Mouse (Mus musculus): ENCODE data around the gene Lck.
A peak's percentile ranks its signal among the peaks of the same experiment; 100 is the strongest.

Gene Lck

DNA sequence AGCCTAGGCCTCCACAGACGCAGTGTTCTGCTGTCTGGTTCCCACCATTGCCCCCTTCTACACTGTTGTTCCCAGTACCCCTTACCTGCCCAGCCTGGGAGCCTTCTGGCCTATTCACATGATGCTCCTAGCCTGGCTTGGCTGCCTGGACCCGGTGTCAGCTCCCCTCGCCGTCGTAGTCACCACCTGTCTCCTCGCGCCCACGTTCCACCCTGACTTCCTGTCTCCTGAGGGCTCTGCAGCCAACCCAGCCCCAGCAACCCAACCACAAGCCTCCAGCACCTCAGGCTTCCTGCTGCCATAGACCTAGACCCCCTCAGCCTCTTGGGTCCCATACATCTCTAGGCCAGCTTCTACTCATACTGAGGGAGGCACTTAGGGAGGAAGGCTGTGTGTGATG lies at the start of gene Lck:
Lck (minus strand) TSS at position 212 of the 400 bp plus-strand sequence.
- DNase-seq (ENCODE audit: low read depth, low spot score), result no peak

GRCm38 (mm10) chr4:129622803-129623535 lies 49.5 kb upstream of the Lck start:
- no peak for DNase-seq (ENCODE audit: low read depth, low spot score)

DNA sequence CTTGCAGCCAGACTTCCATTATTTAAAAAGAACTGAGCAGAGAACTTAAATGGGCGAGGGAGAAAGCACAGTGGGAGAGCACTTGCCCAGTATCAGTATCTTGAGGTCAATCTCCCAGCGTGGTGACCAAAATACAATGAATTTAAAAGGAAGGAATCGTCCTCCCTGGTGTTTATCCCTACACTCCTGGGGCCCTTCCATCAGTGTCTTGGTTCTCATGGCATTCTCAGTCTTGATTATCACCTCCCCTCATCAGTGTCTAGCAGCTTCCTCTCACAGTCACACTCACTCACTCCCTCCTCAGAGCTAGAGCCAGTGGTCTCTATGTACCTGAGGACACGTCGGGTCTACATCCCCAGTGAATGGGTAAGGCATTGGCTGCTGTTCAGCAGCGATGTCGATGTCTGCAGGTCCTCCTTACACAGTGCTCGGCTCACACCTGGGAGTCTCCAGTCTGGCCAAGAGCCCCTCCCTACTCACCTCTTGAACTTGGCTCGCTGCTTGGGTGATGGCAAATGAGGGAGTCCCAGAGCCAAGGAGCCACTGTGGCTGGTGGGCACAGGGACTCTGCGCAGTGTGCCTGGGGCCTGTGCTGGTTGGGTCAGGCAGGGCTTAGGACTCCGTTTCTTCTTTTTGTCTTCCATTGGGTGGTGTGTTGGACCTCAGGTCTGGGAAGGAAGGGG lies 48.8 kb upstream of the Lck start:
- no peak for DNase-seq (ENCODE audit: low read depth, low spot score)

DNA sequence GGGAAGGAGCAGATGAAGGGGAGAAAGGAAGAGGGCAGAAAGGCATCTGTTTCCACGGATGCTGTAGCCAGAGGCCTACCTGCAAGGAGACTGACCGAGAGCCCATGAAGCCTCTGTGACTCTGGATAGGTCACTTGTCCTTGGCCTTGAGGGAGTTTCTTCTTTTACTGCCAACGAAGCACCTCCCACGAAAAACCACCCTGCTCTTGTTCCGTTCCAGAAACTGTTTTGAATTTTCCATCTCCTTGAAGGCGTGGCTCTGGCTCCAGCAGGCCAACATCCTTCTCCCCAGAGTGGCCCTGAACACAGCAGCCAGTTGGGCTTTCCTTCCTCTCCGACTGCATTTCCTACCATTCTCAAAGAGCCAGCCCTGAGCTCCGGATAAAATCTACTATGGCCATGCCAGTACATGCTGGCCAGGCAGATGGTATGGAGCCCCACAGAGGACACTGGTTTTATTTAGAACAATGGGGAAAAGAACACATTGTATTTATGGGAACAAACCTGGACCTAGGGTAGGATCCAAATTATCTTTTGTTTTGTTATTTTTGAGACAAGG lies 47.9 kb upstream of the Lck start:
- DNase-seq (ENCODE audit: low read depth, low spot score), result no peak

GRCm38 (mm10) chr4:129620419-129621282 lies 47.2 kb upstream of the Lck start:
- no peak for DNase-seq (ENCODE audit: low read depth, low spot score)

GRCm38 (mm10) chr4:129618786-129619691 lies 45.6 kb upstream of the Lck start, which contains the start of gene Iqcc:
Iqcc (minus strand) TSS chr4:129619099.
- DNase-seq (ENCODE audit: low read depth, low spot score), result peak; percentile 80

GRCm38 (mm10) chr4:129618031-129618430 lies 44.6 kb upstream of the Lck start:
- DNase-seq (ENCODE audit: low read depth, low spot score), result no peak

DNA sequence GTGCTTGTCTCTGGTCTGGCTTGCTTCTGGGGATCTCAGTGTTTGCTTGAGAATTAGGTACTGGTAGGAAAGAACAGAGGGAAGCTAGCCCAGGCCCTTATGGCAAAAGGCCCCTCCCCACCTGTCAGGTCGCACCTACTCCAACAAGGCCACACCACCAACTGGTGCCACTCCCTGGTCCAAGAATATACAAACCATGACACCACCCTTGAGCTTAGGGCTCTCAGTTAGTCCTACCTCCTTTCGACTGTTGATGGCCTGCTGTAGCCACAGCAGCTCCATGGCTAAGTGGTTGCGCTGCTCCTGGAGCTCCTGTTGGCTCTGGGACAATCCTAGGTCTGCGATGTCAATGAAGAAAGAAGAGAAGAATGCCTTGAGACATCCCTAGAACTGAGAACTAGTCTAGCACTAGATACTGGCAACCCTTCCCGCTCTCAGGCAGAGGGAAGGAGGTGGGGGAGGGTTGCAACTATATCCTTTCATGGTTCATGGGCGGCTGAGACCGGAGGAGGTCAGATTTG lies 43.7 kb upstream of the Lck start:
- no peak for DNase-seq (ENCODE audit: low read depth, low spot score)

- DNase-seq (ENCODE audit: low read depth, low spot score), result no peak
These were observed 43.2 kb upstream of the Lck start for GRCm38 (mm10) chr4:129616631-129617030.

DNA sequence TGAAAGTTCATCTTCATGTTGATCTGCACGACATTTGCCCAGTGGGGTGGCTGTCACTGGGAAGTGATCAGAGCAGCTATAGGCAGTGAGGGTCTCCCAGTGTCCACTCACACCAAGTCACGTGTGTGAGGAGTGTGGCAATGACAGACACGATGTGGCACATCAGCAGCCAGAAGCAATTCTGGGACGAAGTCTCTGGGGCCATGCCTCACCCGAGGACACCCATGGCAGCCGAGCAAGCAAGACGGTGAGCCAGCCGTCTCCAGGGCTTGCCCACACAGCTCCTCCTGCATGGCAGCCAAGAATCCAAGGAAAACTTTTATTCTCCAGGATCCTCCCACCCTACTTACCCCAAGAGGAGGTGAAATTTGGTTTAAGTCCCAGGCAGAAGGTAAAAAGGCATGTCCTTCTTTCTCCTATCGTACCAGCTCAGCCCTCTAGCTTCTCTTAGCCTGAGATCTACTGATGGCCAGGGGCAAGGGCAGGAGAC lies 42.4 kb upstream of the Lck start:
- DNase-seq (ENCODE audit: low read depth, low spot score), result no peak

DNA sequence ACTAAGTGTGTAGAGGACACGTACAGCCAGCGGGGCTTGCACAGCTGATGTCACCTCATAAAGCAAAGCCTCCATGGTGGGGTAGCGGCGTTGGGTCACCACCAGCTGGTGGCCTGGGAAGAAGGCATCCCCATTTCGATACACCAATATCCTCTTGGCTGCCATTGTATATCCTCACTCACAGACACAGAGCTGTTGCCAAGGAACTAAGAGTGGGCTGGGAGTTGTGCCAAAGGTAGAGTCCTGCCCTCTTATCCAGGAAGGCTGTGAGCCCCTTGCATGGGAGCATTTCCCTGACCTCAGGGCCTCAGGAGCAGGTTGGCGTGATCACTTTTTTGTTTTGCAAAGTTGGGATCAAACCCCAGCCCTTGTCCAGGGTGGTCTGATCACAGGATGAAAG lies 40.7 kb upstream of the Lck start, which contains the start of gene Dcdc2b:
Dcdc2b (minus strand) TSS at position 165 of the 400 bp plus-strand sequence.
- no peak for DNase-seq (ENCODE audit: low read depth, low spot score)

- no peak for DNase-seq (ENCODE audit: low read depth, low spot score)
These were observed 37.0 kb upstream of the Lck start for GRCm38 (mm10) chr4:129610472-129610871.

- DNase-seq (ENCODE audit: low read depth, low spot score), result no peak
These were observed 36.6 kb upstream of the Lck start for GRCm38 (mm10) chr4:129610026-129610425.

DNA sequence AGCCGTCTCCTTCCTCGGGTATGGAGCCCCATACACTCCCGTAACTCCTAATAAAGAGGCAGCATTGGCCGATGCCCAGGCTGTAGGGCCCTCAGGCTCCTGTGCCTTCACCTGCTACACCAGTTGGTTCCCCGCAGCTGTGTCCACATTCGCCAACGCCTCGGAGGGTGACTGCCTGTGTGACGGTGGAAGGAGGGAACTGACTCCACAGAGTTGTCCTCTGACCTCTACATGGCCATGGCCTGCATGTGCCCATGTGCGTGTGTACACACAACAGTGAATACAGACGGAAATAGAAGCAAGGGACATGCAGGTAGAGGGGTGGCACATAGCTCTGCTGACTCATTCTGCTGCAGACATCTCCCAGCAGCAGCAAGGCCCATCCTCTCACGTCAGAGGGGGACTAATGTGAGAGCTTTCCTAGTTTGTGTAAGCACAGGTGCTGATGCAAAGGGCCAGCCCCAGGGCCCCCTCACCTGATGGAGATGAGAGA lies 35.7 kb upstream of the Lck start:
- DNase-seq (ENCODE audit: low read depth, low spot score), result no peak

DNA sequence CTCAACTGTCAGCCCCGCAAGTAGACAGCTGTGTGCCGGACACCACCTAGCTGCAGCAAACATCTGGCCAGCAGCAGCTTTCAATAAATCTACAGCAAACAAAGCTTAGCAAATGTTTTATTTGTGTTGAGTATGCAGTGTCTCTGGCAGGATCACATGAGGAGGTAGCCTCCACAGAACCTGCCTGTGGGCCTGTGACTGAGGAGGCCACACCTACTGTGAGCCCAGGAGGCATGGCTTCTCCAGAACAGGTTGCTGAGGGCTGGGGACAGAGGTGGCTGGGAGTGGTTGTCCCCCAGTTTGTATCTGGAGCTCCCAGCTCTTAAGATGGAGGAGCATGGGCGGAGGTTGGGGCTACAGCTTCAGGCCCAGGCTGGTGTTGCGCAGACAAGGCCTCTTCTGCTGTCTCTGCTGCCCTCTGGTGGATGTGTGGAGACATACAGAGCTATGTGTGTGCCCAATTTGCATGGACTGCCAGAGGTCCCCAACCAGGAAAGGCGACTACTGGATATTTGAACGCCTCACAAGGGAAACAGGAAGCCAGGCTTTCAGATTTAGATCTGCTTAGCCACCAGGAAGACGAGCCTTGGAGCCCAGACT lies 35.1 kb upstream of the Lck start:
- peak; percentile 65 for DNase-seq (ENCODE audit: low read depth, low spot score)

DNA sequence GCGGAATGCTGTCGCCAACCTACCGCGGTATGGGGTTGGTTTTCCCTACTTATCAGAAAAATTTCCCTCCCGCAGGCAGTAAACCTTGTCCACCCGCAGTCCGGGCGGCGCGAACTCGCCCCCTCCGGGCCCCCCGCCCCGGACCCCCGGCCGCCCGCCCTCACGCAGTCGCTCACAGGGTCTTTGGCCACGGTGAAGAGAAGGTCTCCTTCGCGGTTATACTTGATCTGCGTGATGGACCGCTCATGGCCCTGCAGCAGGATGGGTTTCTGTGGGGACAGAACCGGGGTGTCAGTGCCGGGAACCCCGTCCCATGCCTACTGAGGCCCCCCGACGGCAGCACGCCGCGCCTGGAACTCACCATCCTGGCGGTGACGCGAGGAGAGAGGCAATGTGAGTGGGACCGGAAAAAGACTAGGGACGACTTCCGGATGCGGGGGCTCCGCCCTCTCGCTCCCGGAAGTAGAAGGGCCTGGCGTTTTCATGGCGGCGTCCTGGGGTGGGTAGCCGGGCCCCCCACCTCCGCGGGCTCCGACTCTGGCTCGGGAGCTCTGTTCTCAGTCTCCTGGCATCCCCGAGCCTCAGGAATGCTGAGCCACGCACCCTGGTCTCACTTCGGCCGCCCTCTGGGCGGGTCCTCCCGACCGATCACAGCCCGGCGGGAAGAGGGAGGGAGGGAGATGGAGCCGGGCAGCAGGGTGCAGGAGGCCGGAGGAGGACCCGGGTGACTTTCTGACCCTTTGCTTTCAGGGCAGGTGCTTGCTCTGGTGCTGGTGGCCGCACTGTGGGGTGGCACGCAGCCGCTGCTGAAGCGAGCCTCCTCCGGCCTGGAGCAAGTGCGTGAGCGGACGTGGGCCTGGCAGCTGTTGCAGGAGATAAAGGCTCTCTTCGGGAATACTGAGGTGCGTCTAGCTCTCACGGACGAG lies 27.1 kb upstream of the Lck start, which contains the start of the genes Eif3i and Tmem234:
Eif3i (minus strand) TSS at position 416 of the 926 bp plus-strand sequence.
Tmem234 (plus strand) TSS at position 436 of the 926 bp plus-strand sequence.
- peak; percentile 67 for DNase-seq (ENCODE audit: low read depth, low spot score)

DNA sequence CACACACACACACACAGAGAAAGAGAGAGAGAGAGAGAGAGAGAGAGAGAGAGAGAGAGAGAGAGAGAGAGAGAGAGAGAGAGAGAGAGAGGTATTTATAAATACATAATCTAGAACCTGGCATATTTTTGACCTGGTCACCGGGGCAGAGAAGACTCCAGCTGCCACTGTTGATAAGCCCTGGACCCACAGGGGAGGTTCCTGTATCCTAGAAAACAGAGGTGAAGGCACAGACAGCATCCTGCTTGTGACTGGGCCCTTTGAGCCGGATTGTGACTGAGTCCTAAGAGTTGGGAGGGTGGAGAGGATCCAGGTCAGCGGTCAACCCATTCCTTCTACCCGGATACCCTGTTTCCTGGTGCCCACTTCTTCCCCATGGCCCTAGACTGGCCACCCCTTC lies 15.4 kb upstream of the Lck start:
- no peak for DNase-seq (ENCODE audit: low read depth, low spot score)

DNA sequence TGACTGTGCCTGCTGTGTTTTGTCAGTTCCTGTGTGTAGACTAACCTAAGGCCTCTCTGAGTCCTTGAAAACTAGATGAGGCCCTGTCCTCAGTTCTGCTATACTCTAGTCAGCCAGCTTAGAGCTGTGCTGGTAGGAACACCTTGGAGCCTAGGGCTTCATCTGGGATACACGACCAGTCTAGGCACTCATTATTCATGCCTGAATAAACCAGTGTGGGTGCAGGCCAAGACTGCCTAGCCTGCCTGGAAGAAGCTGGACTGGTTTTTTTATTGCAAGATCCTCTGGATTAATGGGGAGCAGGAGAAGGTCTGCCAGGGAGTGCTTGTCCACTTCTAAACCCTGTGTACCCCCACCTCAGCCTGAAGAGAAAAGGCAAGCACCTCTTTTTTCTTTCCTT lies 13.5 kb upstream of the Lck start:
- DNase-seq (ENCODE audit: low read depth, low spot score), result no peak
